Mouse (Mus musculus) embryonic facial prominence, embryonic 15.5 days (tissue): Measurements from ENCODE around the gene Tiprl. TPM values are rescaled to one million over a fixed set of nuclear protein-coding genes. Genes with fewer than 3 reads are reported as not detected.

Source experiments
- ATAC-seq: fragments of 200-750 bp; cut with Nextera tagmentation; 2 replicates; pipeline ENCODE4 v1.8.0; 2017; ENCODE audit warnings: low read depth, moderate TSS enrichment; ENCODE audit not compliant: insufficient number of reproducible peaks, low FRiP score, low TSS enrichment
- H3K27ac ChIP-seq: fragments of 300-500 bp; sonication (generic); replicated peaks from 2 replicates; pipeline ENCODE4 v1.5.1; 2015; ENCODE audit warnings: mild to moderate bottlenecking, inconsistent platforms
- H3K27me3 ChIP-seq: fragments of 300-500 bp; sonication (generic); 2 replicates; pipeline ENCODE4 v1.6.1; 2015; ENCODE audit warnings: inconsistent platforms
- H3K36me3 ChIP-seq: fragments of 300-500 bp; sonication (generic); 2 replicates; pipeline ENCODE4 v1.6.1; 2015; ENCODE audit warnings: mild to moderate bottlenecking, inconsistent platforms
- H3K4me1 ChIP-seq: fragments of 300-500 bp; sonication (generic); 2 replicates; pipeline ENCODE4 v1.6.1; 2015; ENCODE audit warnings: inconsistent platforms
- H3K4me2 ChIP-seq: fragments of 300-500 bp; sonication (generic); replicated peaks from 2 replicates; pipeline ENCODE4 v1.6.1; 2015; ENCODE audit warnings: mild to moderate bottlenecking, inconsistent platforms
- H3K4me3 ChIP-seq: fragments of 300-500 bp; sonication (generic); replicated peaks from 2 replicates; pipeline ENCODE4 v1.5.1; 2015; ENCODE audit warnings: mild to moderate bottlenecking, inconsistent platforms
- H3K9ac ChIP-seq: fragments of 300-500 bp; sonication (generic); 2 replicates; pipeline ENCODE4 v1.6.1; 2015; ENCODE audit warnings: inconsistent platforms
- H3K9me3 ChIP-seq: fragments of 300-500 bp; sonication (generic); replicated peaks from 2 replicates; pipeline ENCODE4 v1.6.1; 2016; ENCODE audit warnings: inconsistent platforms
- WGBS: fragments of 180-500 bp; shearing (Covaris S2); methylation state at CpG from one replicate; pipeline ENCODE4 v1.1.7; 2015; 5-methylcytosine and 5-hydroxymethylcytosine counted together
- polyA plus RNA-seq: library from polyadenylated mRNA; unstranded; fragments of >200 nt; fragmentation: Nextera tagmentation; extraction: Ambion mirVana; gene quantifications from 2 replicates; pipeline ENCODE4 v1.2.1, GENCODE M21; 2015

Tiprl gene
- polyA plus RNA-seq: 87.6 TPM in 2 replicates

DNA sequence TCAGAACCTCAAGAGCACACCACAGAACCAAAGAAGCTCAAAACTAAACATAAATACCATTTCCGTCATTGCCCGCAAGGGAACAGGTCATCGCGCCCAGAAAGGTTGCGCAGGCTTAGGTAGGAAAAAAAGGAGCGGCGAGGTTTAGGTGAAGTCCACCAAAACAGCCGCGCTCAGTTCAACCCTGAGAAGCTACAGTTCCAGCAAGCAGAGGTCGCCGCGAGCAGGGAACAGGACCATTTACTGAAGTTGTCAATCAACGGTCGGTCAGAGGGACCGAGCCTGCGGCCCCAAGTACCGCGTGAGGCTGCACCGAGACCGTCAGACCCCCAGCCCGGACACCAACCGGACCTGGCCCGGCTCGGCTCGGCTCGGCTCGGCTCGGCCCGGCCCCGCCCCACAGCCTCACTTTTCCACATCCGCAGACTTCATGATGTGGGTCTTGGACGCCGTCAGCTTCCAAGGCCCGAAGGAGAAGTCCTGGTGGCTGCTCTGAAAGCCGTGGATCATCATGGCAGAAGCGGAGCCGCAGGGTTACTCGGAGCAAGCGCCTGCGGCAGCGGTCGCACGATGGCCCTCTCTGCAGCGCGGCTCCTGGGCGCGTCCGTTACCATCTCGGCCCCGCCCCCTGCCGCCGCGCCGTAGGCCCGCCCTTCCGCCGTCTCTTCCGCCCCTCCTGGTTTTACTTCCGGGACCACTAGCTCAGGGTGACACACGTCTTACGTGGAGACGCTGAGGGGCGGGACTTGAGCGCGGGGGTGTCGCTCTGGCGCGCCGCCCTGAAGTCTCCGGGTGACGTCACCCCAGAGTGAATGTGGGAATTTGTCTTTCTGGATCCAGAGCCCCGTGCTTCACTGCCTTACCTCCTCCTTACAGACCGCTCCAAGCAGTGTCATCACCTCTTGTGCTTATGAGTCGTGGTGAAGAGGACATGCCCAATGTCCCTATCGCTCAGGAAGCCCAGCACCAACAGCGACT, at the start of gene Tiprl:
Gene Tiprl, minus strand, starts transcription at position 676 of the 978 bp plus-strand sequence.
- Histone ChIP-seq H3K27me3 (no peaks in the 10 kb centered on the region), H3K27ac (peak within 1 kb of the TSS; percentile 93), H3K4me2 (peak within 1 kb of the TSS; percentile 76), H3K4me3 (peak within 1 kb of the TSS; percentile 71), H3K9me3 (no peaks in the 10 kb centered on the region), H3K4me1 (peaks cover 12% of the 10 kb centered on the region), H3K9ac (peak within 1 kb of the TSS; percentile 46), H3K36me3 (no peaks in the 10 kb centered on the region)
- peak; percentile 99 for ATAC-seq
- under 1% methylated on average over 76 of the region's 76 CpGs for WGBS

DNA sequence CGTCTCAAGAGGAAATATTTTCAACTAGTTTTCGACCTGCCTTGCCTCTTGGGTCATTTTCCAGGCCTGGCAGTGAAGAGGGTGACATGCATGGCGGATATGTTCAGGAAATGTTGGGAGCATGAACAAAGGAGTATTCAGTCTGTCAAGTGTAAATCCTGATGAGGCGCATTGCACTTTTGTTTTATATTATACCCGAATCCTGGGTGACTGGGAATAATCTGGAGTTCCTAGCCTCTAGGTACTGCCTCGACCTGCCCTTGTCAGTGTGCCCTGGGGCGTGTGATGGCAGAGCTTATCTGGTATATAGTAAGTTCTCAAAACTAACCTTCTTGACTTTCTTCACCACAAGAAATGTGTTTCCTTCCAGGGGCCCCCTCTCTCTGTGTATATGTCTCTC, 47.3 kb upstream of the Tiprl start:
- no peak overlapping the region for H3K9ac ChIP-seq
- WGBS: 51% methylated on average over 7 of the region's 7 CpGs
- no peak overlapping the region for H3K4me2 ChIP-seq
- ATAC-seq: no peak
- no peaks in the 10 kb centered on the region for H3K36me3 ChIP-seq
- H3K4me3 ChIP-seq: no peak overlapping the region
- H3K9me3 ChIP-seq: no peaks in the 10 kb centered on the region
- H3K27me3 ChIP-seq: no peaks in the 10 kb centered on the region
- H3K27ac ChIP-seq: no peak overlapping the region
- peaks cover 29% of the 10 kb centered on the region for H3K4me1 ChIP-seq

DNA sequence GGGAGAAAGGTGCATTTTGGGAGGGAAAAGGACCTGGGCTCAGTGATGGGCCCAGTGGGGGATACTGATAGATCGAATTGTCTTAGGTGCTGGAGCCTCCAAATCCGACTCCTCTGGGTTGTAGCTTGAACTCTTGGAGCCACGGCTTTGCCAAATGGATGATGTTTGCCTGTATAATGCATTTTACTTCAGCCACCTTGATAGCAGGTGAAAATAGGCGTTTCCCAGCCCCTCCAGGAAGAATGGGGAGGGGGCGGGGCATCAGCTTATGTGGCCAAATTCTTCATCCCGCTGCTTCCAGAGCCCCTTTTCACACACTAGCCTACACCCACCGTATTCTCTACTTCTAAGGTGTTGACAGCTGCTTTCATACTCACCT, 46.2 kb upstream of the Tiprl start:
- H3K36me3 ChIP-seq: no peaks in the 10 kb centered on the region
- H3K9me3 ChIP-seq: no peaks in the 10 kb centered on the region
- H3K9ac ChIP-seq: no peak overlapping the region
- H3K27ac ChIP-seq: no peak overlapping the region
- peaks cover 29% of the 10 kb centered on the region for H3K4me1 ChIP-seq
- no peak for ATAC-seq
- H3K27me3 ChIP-seq: no peaks in the 10 kb centered on the region
- peak overlapping the region; percentile 74 for H3K4me2 ChIP-seq
- H3K4me3 ChIP-seq: peak overlapping the region; percentile 73
- 18% methylated on average over 7 of the region's 7 CpGs for WGBS

DNA sequence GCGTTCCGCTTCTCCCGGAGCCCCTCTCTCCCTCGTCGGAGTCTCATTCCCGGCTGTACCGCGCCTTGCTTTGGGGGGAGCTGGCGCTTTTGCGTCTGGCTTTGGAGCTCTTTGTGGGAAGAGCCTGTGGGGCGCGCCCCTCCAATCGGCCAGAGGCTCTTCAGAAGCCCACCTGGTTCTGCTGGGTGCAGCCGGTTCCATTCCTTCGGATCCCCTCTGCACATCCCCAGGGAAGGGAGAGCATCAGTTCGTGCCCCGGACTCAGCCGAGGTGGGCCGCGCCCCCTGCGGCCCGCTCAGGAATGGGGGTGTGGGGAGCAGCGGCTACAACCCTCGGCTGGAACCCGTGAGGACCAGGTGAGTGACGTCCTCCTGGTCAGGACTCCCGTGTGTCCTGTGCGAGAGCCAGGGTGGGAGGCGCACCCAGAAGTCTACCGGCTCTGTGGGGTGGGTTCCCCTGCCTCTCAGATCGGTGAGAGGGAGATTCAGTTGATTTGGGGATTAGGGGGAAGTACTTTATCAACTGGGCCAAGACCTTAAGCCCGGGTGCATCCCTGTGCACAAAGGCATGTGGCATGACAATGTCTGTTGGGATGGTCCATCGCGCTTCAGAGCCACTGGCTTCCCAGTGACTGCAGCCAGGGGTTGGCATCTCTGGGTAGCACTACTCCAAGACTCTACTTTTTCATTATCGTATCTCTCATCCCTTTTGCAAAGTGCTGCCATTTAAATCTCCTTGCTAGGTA, 45.6 kb upstream of the Tiprl start:
- H3K4me2 ChIP-seq: peak overlapping the region; percentile 74
- WGBS: under 1% methylated on average over 35 of the region's 35 CpGs
- peak overlapping the region; percentile 66 for H3K9ac ChIP-seq
- H3K4me1 ChIP-seq: peaks cover 29% of the 10 kb centered on the region
- H3K4me3 ChIP-seq: peak overlapping the region; percentile 73
- H3K9me3 ChIP-seq: no peaks in the 10 kb centered on the region
- peak overlapping the region; percentile 91 for H3K27ac ChIP-seq
- peak; percentile 16 for ATAC-seq
- no peaks in the 10 kb centered on the region for H3K36me3 ChIP-seq
- no peaks in the 10 kb centered on the region for H3K27me3 ChIP-seq

DNA sequence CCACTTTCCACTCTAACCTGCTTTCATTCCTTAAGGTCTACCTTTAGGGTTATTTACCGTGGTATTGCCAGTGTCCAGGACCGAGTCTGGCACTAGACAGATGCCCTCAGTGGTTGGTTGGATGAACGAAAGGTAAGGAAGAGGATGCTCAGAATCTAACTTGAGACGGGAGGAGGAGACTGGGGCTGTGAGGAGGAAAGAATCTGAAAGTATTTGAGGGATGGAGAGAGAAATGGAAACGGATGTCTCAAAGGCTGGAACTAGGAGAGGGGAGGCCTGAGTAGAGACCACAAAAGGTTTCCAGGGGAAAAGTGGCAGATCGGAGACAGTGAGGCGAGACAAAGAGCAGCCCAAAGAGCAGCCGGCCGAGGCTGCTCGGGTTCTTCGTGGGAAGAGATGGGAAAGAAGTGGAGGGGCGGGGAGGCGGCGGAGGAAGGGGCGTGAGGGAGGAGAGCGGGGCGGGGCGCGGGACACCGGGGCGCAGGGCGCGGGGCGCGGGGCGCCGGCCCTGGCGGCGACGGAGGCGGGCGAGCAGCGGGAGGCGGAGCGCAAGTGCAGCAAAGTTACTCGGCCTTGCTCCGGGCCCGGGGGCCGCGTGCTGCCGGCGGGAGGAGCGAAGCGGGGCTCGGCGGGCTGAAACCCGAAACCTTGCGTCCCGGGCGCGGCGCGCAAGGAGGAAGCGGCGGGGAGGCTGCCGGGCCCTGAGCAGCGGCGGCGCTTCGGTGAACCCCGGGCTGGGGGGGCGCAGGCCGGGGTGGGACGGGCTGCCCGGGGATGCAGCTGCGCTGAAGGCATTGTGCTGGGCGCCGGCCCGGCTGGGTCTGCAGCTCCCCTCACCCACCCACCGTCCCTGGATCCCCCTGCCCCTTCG, 44.8 kb upstream of the Tiprl start:
- peak; percentile 89 for ATAC-seq
- peaks cover 29% of the 10 kb centered on the region for H3K4me1 ChIP-seq
- no peaks in the 10 kb centered on the region for H3K9me3 ChIP-seq
- peak overlapping the region; percentile 74 for H3K4me2 ChIP-seq
- no peaks in the 10 kb centered on the region for H3K27me3 ChIP-seq
- peak overlapping the region; percentile 73 for H3K4me3 ChIP-seq
- H3K27ac ChIP-seq: peak overlapping the region; percentile 91
- WGBS: under 1% methylated on average over 38 of the region's 71 CpGs
- no peaks in the 10 kb centered on the region for H3K36me3 ChIP-seq
- peak overlapping the region; percentile 66 for H3K9ac ChIP-seq

DNA sequence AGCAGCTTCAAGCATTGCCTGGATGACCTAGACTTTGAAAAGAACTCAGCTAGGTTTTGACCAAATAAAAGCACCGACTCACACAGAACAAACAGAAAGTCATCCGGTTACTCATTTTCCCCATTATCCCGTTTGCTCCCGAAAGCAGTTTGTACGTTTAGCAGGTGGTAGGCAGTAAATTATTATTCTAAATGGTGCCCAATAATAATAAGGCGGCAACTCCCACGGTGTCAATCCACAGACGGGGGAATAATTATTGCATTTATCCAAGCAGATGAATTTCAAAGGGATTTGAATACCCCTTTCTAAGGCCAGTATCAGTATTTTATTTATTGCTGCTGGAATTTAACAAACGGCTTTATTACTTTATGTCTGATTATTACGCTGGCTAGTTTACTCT, 43.9 kb upstream of the Tiprl start:
- no peak for ATAC-seq
- Histone ChIP-seq H3K36me3 (no peaks in the 10 kb centered on the region), H3K4me2 (peak overlapping the region; percentile 74; the same call in 1 of the 2 replicates), H3K9ac (no peak overlapping the region), H3K4me1 (peaks cover 29% of the 10 kb centered on the region), H3K27ac (peak overlapping the region; percentile 91; the same call in 1 of the 2 replicates), H3K27me3 (no peaks in the 10 kb centered on the region), H3K4me3 (peak overlapping the region; percentile 73), H3K9me3 (no peaks in the 10 kb centered on the region)
- WGBS: 52% methylated on average over 10 of the region's 10 CpGs

DNA sequence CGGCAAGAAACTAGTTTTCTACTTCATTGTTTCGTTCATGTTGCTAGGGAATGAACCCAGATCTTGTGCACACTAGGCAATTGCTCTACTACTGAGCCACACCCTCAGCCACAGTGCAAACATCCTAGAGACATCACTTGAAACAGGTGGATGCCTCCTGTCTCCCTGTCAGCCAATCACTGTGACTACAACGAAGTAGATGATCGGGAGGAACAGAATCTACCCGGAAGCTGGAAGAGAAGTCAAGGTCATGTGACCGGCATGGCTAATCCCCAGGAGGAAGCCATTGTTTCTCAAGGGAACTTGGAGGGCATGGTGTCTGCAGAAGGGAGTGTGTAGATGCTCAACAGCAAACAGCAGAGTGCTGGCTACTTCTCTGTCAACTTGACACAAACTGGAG, 38.1 kb upstream of the Tiprl start:
- no peak for ATAC-seq
- 86% methylated on average over 6 of the region's 6 CpGs for WGBS
- H3K4me3 ChIP-seq: no peak overlapping the region
- no peaks in the 10 kb centered on the region for H3K36me3 ChIP-seq
- no peaks in the 10 kb centered on the region for H3K4me1 ChIP-seq
- no peaks in the 10 kb centered on the region for H3K9me3 ChIP-seq
- no peaks in the 10 kb centered on the region for H3K27me3 ChIP-seq
- no peak overlapping the region for H3K9ac ChIP-seq
- H3K27ac ChIP-seq: no peak overlapping the region
- H3K4me2 ChIP-seq: no peak overlapping the region

DNA sequence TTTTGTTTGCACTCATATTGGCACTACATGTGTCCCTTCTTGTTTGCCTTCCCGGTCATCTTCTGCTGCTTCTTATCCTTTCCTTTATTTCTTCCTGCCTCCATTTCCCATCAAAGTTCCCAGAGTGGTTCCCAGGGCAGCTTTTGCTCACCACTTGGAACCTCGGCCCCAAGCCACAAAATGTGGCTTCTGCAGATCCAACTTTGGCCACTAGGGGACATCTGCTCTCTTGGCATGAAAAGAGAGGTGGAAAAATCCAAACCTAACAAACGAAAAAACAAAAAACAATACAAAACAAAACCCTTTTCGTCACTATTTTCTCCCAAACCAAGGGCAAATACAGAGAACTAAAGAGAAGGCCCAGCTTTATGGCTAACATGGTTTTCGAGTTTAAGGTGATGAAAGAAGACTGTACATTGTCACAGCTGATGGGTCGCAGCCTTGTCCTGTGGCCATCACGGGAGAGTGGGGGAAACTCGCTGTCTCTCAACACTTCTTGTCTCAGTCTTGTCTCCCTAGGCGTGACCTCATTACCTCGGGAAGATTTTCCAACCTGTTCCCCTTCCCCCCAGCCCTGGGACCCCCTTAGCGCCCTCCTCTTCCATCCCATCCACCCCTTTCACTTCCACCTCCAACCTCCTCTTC, 15.4 kb upstream of the Tiprl start:
- Histone ChIP-seq H3K9me3 (no peaks in the 10 kb centered on the region), H3K9ac (no peak overlapping the region), H3K4me3 (no peak overlapping the region), H3K4me2 (peak overlapping the region; percentile 21; the same call in 1 of the 2 replicates), H3K27ac (no peak overlapping the region), H3K36me3 (no peaks in the 10 kb centered on the region), H3K27me3 (no peaks in the 10 kb centered on the region), H3K4me1 (0 out of 2 replicates have a peak, but pooled peaks cover 4% of the 10 kb centered on the region)
- no peak for ATAC-seq
- whole genome bisulfite sequencing: 41% methylated on average over 11 of the region's 11 CpGs

DNA sequence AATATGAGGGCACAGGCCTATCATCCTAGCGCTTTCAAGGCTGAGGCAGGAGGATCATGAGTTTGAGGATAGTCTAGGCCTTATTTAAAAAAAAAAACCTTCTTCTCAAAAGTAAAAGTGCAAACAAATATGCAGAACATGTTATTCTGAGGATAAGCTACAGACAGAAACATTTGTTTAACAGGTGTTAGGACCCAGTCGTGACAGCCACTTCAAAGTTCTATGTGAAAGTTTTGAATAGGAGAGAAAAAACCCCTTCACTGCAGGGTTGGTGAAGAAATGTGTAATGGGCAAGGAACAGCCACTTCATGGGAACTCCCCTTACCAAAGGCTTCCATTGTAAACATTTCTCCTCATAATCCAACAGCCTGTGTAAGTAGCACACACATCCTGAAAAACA, 13.8 kb upstream of the Tiprl start:
- Histone ChIP-seq H3K36me3 (no peaks in the 10 kb centered on the region), H3K4me2 (no peak overlapping the region), H3K27me3 (no peaks in the 10 kb centered on the region), H3K27ac (no peak overlapping the region), H3K4me3 (no peak overlapping the region), H3K4me1 (0 out of 2 replicates have a peak, but pooled peaks cover 4% of the 10 kb centered on the region), H3K9ac (no peak overlapping the region), H3K9me3 (no peaks in the 10 kb centered on the region)
- 74% methylated on average over 2 of the region's 2 CpGs for WGBS
- ATAC-seq: no peak

DNA sequence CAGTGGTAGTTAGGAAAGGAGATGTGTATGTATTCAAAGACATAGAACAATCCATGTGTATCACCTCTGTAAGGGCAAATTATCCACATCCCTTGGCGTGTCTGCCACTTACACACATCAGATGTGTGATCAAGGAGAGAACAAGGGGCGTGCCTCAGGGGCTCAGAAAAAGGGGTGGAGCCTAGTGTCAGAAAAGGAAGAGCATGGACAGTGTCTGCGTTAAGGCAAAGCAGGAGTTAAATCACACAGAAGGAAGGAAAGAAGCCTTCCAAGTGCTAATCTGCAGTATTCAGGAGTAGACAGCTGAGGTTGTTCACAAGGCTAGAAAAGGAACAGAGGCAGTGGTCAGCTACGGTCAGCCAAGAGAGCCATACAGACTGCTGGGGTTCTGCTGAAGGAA, 12.0 kb upstream of the Tiprl start:
- no peak overlapping the region for H3K27ac ChIP-seq
- WGBS: 43% methylated on average over 4 of the region's 4 CpGs
- no peaks in the 10 kb centered on the region for H3K36me3 ChIP-seq
- H3K4me3 ChIP-seq: no peak overlapping the region
- no peaks in the 10 kb centered on the region for H3K9me3 ChIP-seq
- ATAC-seq: no peak
- no peak overlapping the region for H3K9ac ChIP-seq
- no peak overlapping the region for H3K4me2 ChIP-seq
- no peaks in the 10 kb centered on the region for H3K27me3 ChIP-seq
- H3K4me1 ChIP-seq: 0 out of 2 replicates have a peak, but pooled peaks cover 4% of the 10 kb centered on the region
